ENCODE assay signal across 10 mouse cellular contexts in the genomic region with DNA sequence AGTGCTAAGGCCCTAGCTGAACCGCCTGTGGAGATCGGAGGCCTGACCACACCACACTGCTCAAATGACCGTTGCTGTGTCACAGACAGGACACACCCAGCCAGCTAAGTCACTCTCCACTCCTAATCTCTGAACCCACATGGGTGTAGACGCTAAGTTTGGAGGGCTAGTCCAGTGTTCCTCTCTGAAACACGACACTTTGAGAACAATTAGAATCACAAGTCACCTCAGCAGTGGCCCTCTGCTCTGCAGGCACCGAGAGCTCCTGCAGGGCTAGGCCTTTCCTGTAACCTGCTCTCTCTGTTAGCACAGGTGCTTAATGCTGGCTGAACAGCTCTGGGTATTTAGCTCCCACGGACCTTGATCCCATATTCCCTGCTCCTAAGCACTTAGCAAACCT. TPM values are rescaled to one million over a fixed set of nuclear protein-coding genes. Genes with fewer than 3 reads are reported as not detected.
DNase-seq lines count a peak whose midpoint lies in the region; ATAC-seq and TF ChIP-seq lines count a peak whose summit lies in the region.
"Had no signal": no experiment of that assay in that cellular context is flagged by ENCODE, and none has a peak within 500 bp of the region (broad histone marks: within the 10 kb centered on the region; RNA-seq: fewer than 3 reads in every experiment).

No protein-coding gene starts in this region.

- no peak for TF ChIP-seq CTCF in lung, postnatal 0 days (IDR thresholded peaks at IDR 0.05)
- no peak for TF ChIP-seq CTCF in intestine, postnatal 0 days (IDR thresholded peaks at IDR 0.05; ENCODE audit: low read depth)

- H3K36me3 ChIP-seq in lung, postnatal 0 days (ENCODE audit: insufficient read depth, low read length): no peaks in the 10 kb centered on the region
- peaks cover 72% of the 10 kb centered on the region for H3K36me3 ChIP-seq in erythroblast, embryonic 14.5 days (ENCODE audit: control insufficient read depth)
- H3K36me3 ChIP-seq in intestine, postnatal 0 days (ENCODE audit: control insufficient read depth, insufficient read depth): peaks cover 34% of the 10 kb centered on the region
- H3K36me3 ChIP-seq in stomach, embryonic 15.5 days: peaks cover 7% of the 10 kb centered on the region

- H3K9ac ChIP-seq in lung, postnatal 0 days (replicated peaks; ENCODE audit: low read depth): no peak overlapping the region
- no peak overlapping the region for H3K9ac ChIP-seq in intestine, postnatal 0 days (ENCODE audit: low read depth, low read length)
- H3K9ac ChIP-seq in stomach, embryonic 15.5 days: no peak overlapping the region
- H3K9ac ChIP-seq: neural tube, embryonic 13.5 days had no signal

- H3K27me3 ChIP-seq in lung, postnatal 0 days (replicated peaks; ENCODE audit: insufficient read depth, low read length): no peaks in the 10 kb centered on the region
- no peaks in the 10 kb centered on the region for H3K27me3 ChIP-seq in erythroblast, embryonic 14.5 days (ENCODE audit: control insufficient read depth)
- no peaks in the 10 kb centered on the region for H3K27me3 ChIP-seq in intestine, postnatal 0 days (replicated peaks; ENCODE audit: control insufficient read depth, insufficient read depth, low read length)
- no peaks in the 10 kb centered on the region for H3K27me3 ChIP-seq in stomach, embryonic 15.5 days (replicated peaks)
- H3K27me3 ChIP-seq: neural tube, embryonic 13.5 days had no signal

- H3K9me3 ChIP-seq in lung, postnatal 0 days (ENCODE audit: low read length): no peaks in the 10 kb centered on the region
- H3K9me3 ChIP-seq in erythroblast, embryonic 14.5 days (ENCODE audit: control insufficient read depth, low read length): no peaks in the 10 kb centered on the region
- H3K9me3 ChIP-seq in intestine, postnatal 0 days (ENCODE audit: control insufficient read depth): no peaks in the 10 kb centered on the region
- H3K9me3 ChIP-seq in stomach, embryonic 15.5 days: no peaks in the 10 kb centered on the region
- H3K9me3 ChIP-seq: neural tube, embryonic 13.5 days had no signal

- 0 out of 2 replicates have a peak, but pooled peaks cover 4% of the 10 kb centered on the region for H3K4me1 ChIP-seq in lung, postnatal 0 days (ENCODE audit: insufficient read depth, low read depth, low read length)
- peaks cover 68% of the 10 kb centered on the region for H3K4me1 ChIP-seq in erythroblast, embryonic 14.5 days (ENCODE audit: control insufficient read depth)
- no peaks in the 10 kb centered on the region; the same call in 1 of the 2 replicates for H3K4me1 ChIP-seq in intestine, postnatal 0 days (replicated peaks; ENCODE audit: control insufficient read depth, insufficient read depth, low read length)
- H3K4me1 ChIP-seq in stomach, embryonic 15.5 days: peaks cover 34% of the 10 kb centered on the region

- H3K4me2 ChIP-seq in lung, postnatal 0 days (replicated peaks; ENCODE audit: low read depth, low read length): no peak overlapping the region
- H3K4me2 ChIP-seq in intestine, postnatal 0 days (replicated peaks; ENCODE audit: low read depth): peak overlapping the region; percentile 24
- no peak overlapping the region for H3K4me2 ChIP-seq in stomach, embryonic 15.5 days
- H3K4me2 ChIP-seq: neural tube, embryonic 13.5 days had no signal

- DNase-seq in lung, postnatal 0 days (ENCODE audit: low spot score): peak; percentile 42
- DNase-seq in lung, postnatal 36 days: no peak
- DNase-seq in layer of hippocampus, postnatal 36 days: no peak
- DNase-seq in left cerebral cortex, adult 8-10 months (ENCODE audit: low spot score in 2 of 2): no peak
- no peak for DNase-seq in Muller cell, postnatal 12 days (ENCODE audit: inconsistent ontology term)
- DNase-seq: cerebellum, adult 8-10 months had no signal

- WGBS in lung, postnatal 0 days: 25% methylated on average over 7 of the region's 7 CpGs
- WGBS in intestine, postnatal 0 days: 29% methylated on average over 7 of the region's 7 CpGs
- WGBS in stomach, embryonic 15.5 days: 40% methylated on average over 7 of the region's 7 CpGs

- ATAC-seq in lung, postnatal 0 days: peak; percentile 64
- ATAC-seq in intestine, postnatal 0 days: peak; percentile 60
- ATAC-seq in stomach, embryonic 15.5 days (ENCODE audit: insufficient read depth, low FRiP score, low read depth): peak; percentile 90

- H3K27ac ChIP-seq in lung, postnatal 0 days (ENCODE audit: low read length): peak overlapping the region; percentile 4
- H3K27ac ChIP-seq in intestine, postnatal 0 days (ENCODE audit: low read depth, low read length): peak overlapping the region; percentile 89
- peak overlapping the region; percentile 72 for H3K27ac ChIP-seq in stomach, embryonic 15.5 days
- H3K27ac ChIP-seq: neural tube, embryonic 13.5 days had no signal

- no peak for TF ChIP-seq EP300 in lung, postnatal 0 days (IDR thresholded peaks at IDR 0.05)

- H3K4me3 ChIP-seq in lung, postnatal 0 days (ENCODE audit: low read depth, low read length): no peak overlapping the region
- H3K4me3 ChIP-seq in erythroblast, embryonic 14.5 days (replicated peaks): peak overlapping the region; percentile 36
- no peak overlapping the region for H3K4me3 ChIP-seq in intestine, postnatal 0 days (ENCODE audit: low read depth, low read length)
- no peak overlapping the region for H3K4me3 ChIP-seq in stomach, embryonic 15.5 days (replicated peaks)
- H3K4me3 ChIP-seq: neural tube, embryonic 13.5 days had no signal

RNA-seq across cellular contexts. Expression of a gene that starts 5.9 kb away (rescaled TPM):
- 41.1 and 44.2 TPM in 2 replicates for polyA plus RNA-seq in lung, postnatal 0 days (2015; fragmentation: Nextera tagmentation; extraction: Ambion mirVana)
- 2.4 and 3.3 TPM in 2 replicates for polyA plus RNA-seq in erythroblast, embryonic 14.5 days (2012)
- polyA plus RNA-seq in intestine, postnatal 0 days (2015; fragmentation: Nextera tagmentation; extraction: Ambion mirVana): 119 and 124 TPM in 2 replicates
- 63.0 and 72.4 TPM in 2 replicates for polyA plus RNA-seq in stomach, embryonic 15.5 days (2015; fragmentation: Nextera tagmentation; extraction: Ambion mirVana)
- total RNA-seq in layer of hippocampus, postnatal 36 days (2021): 10 to 100 TPM; 19.6 to 19.7 TPM
- total RNA-seq in left cerebral cortex, adult 8-10 months (2022): 10 to 100 TPM; 21.8 to 28.5 (median 23.8) TPM

Comparison
In these comparisons a context has a peak if more than half of its experiments do, and no peak if none do; other contexts are left out.
1. H3K27ac ChIP-seq: peak in every context shown above with its lines; median percentile 89 in intestine, postnatal 0 days; 72 in stomach, embryonic 15.5 days; 4 in lung, postnatal 0 days.